Mouse (Mus musculus) heart, adult 2 months (tissue): Measurements from ENCODE around the gene Nmnat1. TPM values are rescaled to one million over a fixed set of nuclear protein-coding genes. Genes with fewer than 3 reads are reported as not detected.

Source experiments
- DNase-seq, 2 experiments: peaks; one replicate each; pipeline ENCODE4 v3.0.0; 2021
- H3K27ac ChIP-seq: fragments of 200-600 bp; 2 replicates; pipeline ENCODE4 v1.8.1; 2022
- H3K27me3 ChIP-seq: fragments of 200-500 bp; 2 replicates; pipeline ENCODE4 v1.6.1; 2012; ENCODE audit warnings: mild to moderate bottlenecking, low read length, inconsistent platforms, mixed read lengths; ENCODE audit not compliant: control insufficient read depth, insufficient read depth
- H3K36me3 ChIP-seq: fragments of 200-500 bp; 2 replicates; pipeline ENCODE4 v1.6.1; 2012; ENCODE audit warnings: low read length, inconsistent platforms; ENCODE audit not compliant: control insufficient read depth, insufficient read depth
- H3K4me1 ChIP-seq: fragments of 200-500 bp; 2 replicates; pipeline ENCODE4 v1.6.1; 2011; ENCODE audit warnings: low read length; ENCODE audit not compliant: control insufficient read depth, insufficient read depth
- H3K4me3 ChIP-seq: fragments of 200-600 bp; 2 replicates; pipeline ENCODE4 v1.8.1; 2022
- H3K79me2 ChIP-seq: fragments of 200-500 bp; replicated peaks from 2 replicates; pipeline ENCODE4 v1.6.1; 2012; ENCODE audit warnings: mild to moderate bottlenecking, inconsistent platforms, low read length, moderate library complexity, mixed read lengths; ENCODE audit not compliant: control insufficient read depth, insufficient read depth
- H3K9ac ChIP-seq: fragments of 200-500 bp; 2 replicates; pipeline ENCODE4 v1.6.1; 2012; ENCODE audit warnings: low read depth, mild to moderate bottlenecking, control low read depth, inconsistent platforms, low read length, mixed read lengths
- CTCF ChIP-seq: fragments of 200-600 bp; IDR thresholded peaks from 2 replicates; pipeline ENCODE4 v1.8.1; 2022; ENCODE audit warnings: antibody characterized with exemption, mild to moderate bottlenecking, moderate library complexity
- EP300 ChIP-seq: fragments of 200-500 bp; IDR thresholded peaks from 2 replicates; pipeline ENCODE4 v1.6.1; 2011; ENCODE audit warnings: low read depth, low read length, control low read depth; ENCODE audit not compliant: insufficient read depth
- POLR2A ChIP-seq: fragments of 200-500 bp; IDR thresholded peaks from 2 replicates; pipeline ENCODE4 v1.6.1; 2011; ENCODE audit warnings: mild to moderate bottlenecking, low read depth, low read length, control low read depth; ENCODE audit not compliant: insufficient read depth
- WGBS: fragments of 180-500 bp; shearing (Covaris S2); methylation state at CpG from one replicate; pipeline ENCODE4 v1.1.7; 2018; 5-methylcytosine and 5-hydroxymethylcytosine counted together
- intact Hi-C: fragments of 180-260 bp; cut with DNase I; formaldehyde crosslinking; loops from one replicate; pipeline ENCODE4 v1.15.1; 2025
- polyA plus RNA-seq: library from polyadenylated mRNA; depleted of rRNA; stranded (reverse); fragments of >200 nt; gene quantifications from 2 replicates; pipeline ENCODE4 v1.2.3, GENCODE M21; 2012
- total RNA-seq, 2 experiments: library from RNA; stranded (reverse); gene quantifications; 2 replicates each; pipeline ENCODE4 v1.2.3; 2021

The Nmnat1 gene
- total and polyA plus RNA-seq, 3 experiments: 20.6 to 36.1 (median 29.4) TPM

- H3K27me3 ChIP-seq: no peaks in the 10 kb centered on the region
- H3K79me2 ChIP-seq: peaks cover 2% of the 10 kb centered on the region; the same call in 1 of the 2 replicates
- H3K4me1 ChIP-seq: peaks cover 37% of the 10 kb centered on the region
- intact Hi-C loops: no loop called here
- H3K27ac ChIP-seq: peak overlapping the region; percentile 85
- H3K9ac ChIP-seq: no peak overlapping the region
- WGBS: 63% methylated on average over 4 of the region's 4 CpGs
- TF ChIP-seq POLR2A: no peak
- TF ChIP-seq EP300: 0 out of 2 replicates have a peak, but pooled peaks have one; percentile 45
- no peak for TF ChIP-seq CTCF
- H3K36me3 ChIP-seq: no peaks in the 10 kb centered on the region; the same call in 1 of the 2 replicates
- peak; percentile 33 to 34 for DNase-seq
- H3K4me3 ChIP-seq: no peak overlapping the region
Observed at GRCm38 (mm10) chr4:149525170-149525569, 40.2 kb upstream of the Nmnat1 start.

GRCm38 (mm10) chr4:149523961-149524360, 39.0 kb upstream of the Nmnat1 start:
- no peak for DNase-seq
- H3K4me3 ChIP-seq: no peak overlapping the region
- WGBS: 87% methylated on average over 6 of the region's 6 CpGs
- TF ChIP-seq POLR2A: no peak
- no peak for TF ChIP-seq EP300
- no peak for TF ChIP-seq CTCF
- intact Hi-C loops: no loop called here
- no peak overlapping the region for H3K9ac ChIP-seq
- H3K79me2 ChIP-seq: peaks cover 2% of the 10 kb centered on the region; the same call in 1 of the 2 replicates
- peaks cover 33% of the 10 kb centered on the region for H3K4me1 ChIP-seq
- no peaks in the 10 kb centered on the region for H3K27me3 ChIP-seq
- H3K27ac ChIP-seq: peak overlapping the region; percentile 85
- no peaks in the 10 kb centered on the region; the same call in 1 of the 2 replicates for H3K36me3 ChIP-seq

- no peak for DNase-seq
- Histone ChIP-seq H3K79me2 (peaks cover 2% of the 10 kb centered on the region; the same call in 1 of the 2 replicates), H3K4me3 (no peak overlapping the region), H3K27ac (peak overlapping the region; percentile 7; the same call in 1 of the 2 replicates), H3K9ac (no peak overlapping the region), H3K4me1 (peaks cover 28% of the 10 kb centered on the region), H3K36me3 (no peaks in the 10 kb centered on the region; the same call in 1 of the 2 replicates), H3K27me3 (no peaks in the 10 kb centered on the region)
- no peak for TF ChIP-seq EP300
- no peak for TF ChIP-seq CTCF
- 57% methylated on average over 10 of the region's 10 CpGs for WGBS
- intact Hi-C loops: loop anchor here (1.0 to 2.0 kb wide), 2 partner anchors 16 to 63 kb away; no protein-coding TSS in a partner anchor
Observed at GRCm38 (mm10) chr4:149521258-149521657, 36.3 kb upstream of the Nmnat1 start.

- WGBS: 5% methylated on average over 52 of the region's 52 CpGs
Observed at GRCm38 (mm10) chr4:149518351-149519220, 33.6 kb upstream of the Nmnat1 start.

GRCm38 (mm10) chr4:149517868-149518340, 32.9 kb upstream of the Nmnat1 start, which contains the start of gene Ctnnbip1:
Gene Ctnnbip1 (plus strand): TSS chr4:149518236.
- Histone ChIP-seq H3K4me3 (peak within 1 kb of the TSS; percentile 60), H3K27me3 (no peaks in the 10 kb centered on the region), H3K4me1 (peaks cover 12% of the 10 kb centered on the region), H3K79me2 (no peaks in the 10 kb centered on the region), H3K27ac (peak within 1 kb of the TSS; percentile 83), H3K9ac (peak within 1 kb of the TSS; percentile 75), H3K36me3 (no peaks in the 10 kb centered on the region)
- WGBS: 1% methylated on average over 46 of the region's 46 CpGs
- DNase-seq: peak; percentile 98
- peak; percentile 11; the same call in 1 of the 2 replicates for TF ChIP-seq CTCF
- no peak for TF ChIP-seq EP300
- no peak; the same call in 1 of the 2 replicates for TF ChIP-seq POLR2A
- intact Hi-C loops: loop anchor here (2.0 kb wide), 1 partner anchor 63 kb away; the partner anchor contains the start of gene Rbp7

More at GRCm38 (mm10) chr4:149518351-149519220, 33.6 kb upstream of the Nmnat1 start:
- no peaks in the 10 kb centered on the region for H3K36me3 ChIP-seq
- no peak for DNase-seq
- intact Hi-C loops: loop anchor here (2.0 kb wide), 1 partner anchor 64 kb away; the partner anchor contains the start of gene Rbp7
- peak overlapping the region; percentile 83 for H3K27ac ChIP-seq
- H3K4me1 ChIP-seq: peaks cover 14% of the 10 kb centered on the region
- peaks cover 1% of the 10 kb centered on the region; the same call in 1 of the 2 replicates for H3K79me2 ChIP-seq
- H3K4me3 ChIP-seq: peak overlapping the region; percentile 60
- peak overlapping the region; percentile 75 for H3K9ac ChIP-seq
- TF ChIP-seq CTCF: no peak
- no peak for TF ChIP-seq EP300
- no peak for TF ChIP-seq POLR2A
- no peaks in the 10 kb centered on the region for H3K27me3 ChIP-seq
